Mouse (Mus musculus) embryonic facial prominence, embryonic 11.5 days (tissue): ENCODE measurements around the gene Xpo4. TPM values are rescaled to one million over a fixed set of nuclear protein-coding genes. Genes with fewer than 3 reads are reported as not detected.
A peak's percentile ranks its signal among the peaks of the same experiment; 100 is the strongest.

ENCODE experiments used
- ATAC-seq: fragments of 200-750 bp; cut with Nextera tagmentation; replicated peaks from 2 replicates; pipeline ENCODE4 v1.8.0; 2017; ENCODE audit warnings: low read depth; ENCODE audit not compliant: insufficient number of reproducible peaks, low FRiP score, low TSS enrichment
- DNase-seq: peaks from one replicate; pipeline ENCODE4 v3.0.0-alpha.2; 2015; ENCODE audit warnings: low spot score
- H3K27ac ChIP-seq: fragments of 300-500 bp; sonication (generic); replicated peaks from 2 replicates; pipeline ENCODE4 v1.5.1; 2014; ENCODE audit warnings: mild to moderate bottlenecking, low read depth, low read length, control low read depth
- H3K27me3 ChIP-seq: fragments of 300-500 bp; sonication (generic); 2 replicates; pipeline ENCODE4 v1.6.1; 2014; ENCODE audit warnings: mild to moderate bottlenecking, low read length, moderate library complexity, mixed read lengths; ENCODE audit not compliant: control insufficient read depth, insufficient read depth
- H3K36me3 ChIP-seq: fragments of 300-500 bp; sonication (generic); replicated peaks from 2 replicates; pipeline ENCODE4 v1.6.1; 2014; ENCODE audit warnings: low read depth, mild to moderate bottlenecking, low read length, moderate library complexity, mixed read lengths; ENCODE audit not compliant: control insufficient read depth, insufficient read depth
- H3K4me1 ChIP-seq: fragments of 300-500 bp; sonication (generic); 2 replicates; pipeline ENCODE4 v1.6.1; 2014; ENCODE audit warnings: low read length, mixed read lengths; ENCODE audit not compliant: control insufficient read depth, insufficient read depth
- H3K4me2 ChIP-seq: fragments of 300-500 bp; sonication (generic); 2 replicates; pipeline ENCODE4 v1.6.1; 2014; ENCODE audit warnings: low read depth, mild to moderate bottlenecking, control low read depth, low read length, moderate library complexity
- H3K4me3 ChIP-seq: fragments of 300-500 bp; sonication (generic); 2 replicates; pipeline ENCODE4 v1.5.1; 2014; ENCODE audit warnings: low read depth, low read length, control low read depth
- H3K9ac ChIP-seq: fragments of 300-500 bp; sonication (generic); replicated peaks from 2 replicates; pipeline ENCODE4 v1.6.1; 2014; ENCODE audit warnings: mild to moderate bottlenecking, control low read depth, low read length
- H3K9me3 ChIP-seq: fragments of 300-500 bp; sonication (generic); replicated peaks from 2 replicates; pipeline ENCODE4 v1.6.1; 2016; ENCODE audit warnings: mild to moderate bottlenecking, low read length, inconsistent platforms, mixed read lengths; ENCODE audit not compliant: control insufficient read depth
- WGBS: fragments of 180-500 bp; shearing (Covaris S2); extraction: QIAGEN DNeasy Blood & Tissue Kit; methylation state at CpG from one replicate; pipeline ENCODE4 v1.1.7; 2014; 5-methylcytosine and 5-hydroxymethylcytosine counted together
- polyA plus RNA-seq: library from polyadenylated mRNA; unstranded; fragments of >200 nt; fragmentation: Nextera tagmentation; extraction: Ambion mirVana; gene quantifications from 2 replicates; pipeline ENCODE4 v1.2.1, GENCODE M21; 2014

The Xpo4 gene
- polyA plus RNA-seq, 1 experiment from 2014 or later, result 37.0 TPM

DNA sequence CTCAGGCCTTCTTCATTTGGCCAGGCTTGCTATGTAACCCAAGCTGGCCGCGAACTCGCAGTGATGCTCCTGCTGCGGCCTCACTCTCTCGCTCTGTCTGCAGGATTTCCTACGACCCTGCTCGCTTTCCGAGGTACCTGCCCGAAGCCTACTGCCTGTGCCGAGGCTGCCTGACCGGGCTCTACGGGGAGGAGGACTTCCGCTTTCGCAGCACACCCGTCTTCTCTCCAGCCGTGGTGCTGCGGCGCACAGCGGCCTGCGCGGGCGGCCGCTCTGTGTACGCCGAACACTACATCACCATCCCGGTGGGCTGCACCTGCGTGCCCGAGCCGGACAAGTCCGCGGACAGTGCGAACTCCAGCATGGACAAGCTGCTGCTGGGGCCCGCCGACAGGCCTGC is 123.0 kb downstream of the Xpo4 start:
- Histone ChIP-seq H3K9ac (no peak overlapping the region), H3K9me3 (no peaks in the 10 kb centered on the region), H3K27ac (no peak overlapping the region), H3K4me2 (no peak overlapping the region), H3K27me3 (no peaks in the 10 kb centered on the region; the same call in 1 of the 2 replicates), H3K36me3 (no peaks in the 10 kb centered on the region), H3K4me1 (peaks cover 2% of the 10 kb centered on the region; the same call in 1 of the 2 replicates), H3K4me3 (no peak overlapping the region)
- ATAC-seq (no peak), DNase-seq (peak; percentile 8)
- WGBS, result 44% methylated on average over 34 of the region's 34 CpGs

DNA sequence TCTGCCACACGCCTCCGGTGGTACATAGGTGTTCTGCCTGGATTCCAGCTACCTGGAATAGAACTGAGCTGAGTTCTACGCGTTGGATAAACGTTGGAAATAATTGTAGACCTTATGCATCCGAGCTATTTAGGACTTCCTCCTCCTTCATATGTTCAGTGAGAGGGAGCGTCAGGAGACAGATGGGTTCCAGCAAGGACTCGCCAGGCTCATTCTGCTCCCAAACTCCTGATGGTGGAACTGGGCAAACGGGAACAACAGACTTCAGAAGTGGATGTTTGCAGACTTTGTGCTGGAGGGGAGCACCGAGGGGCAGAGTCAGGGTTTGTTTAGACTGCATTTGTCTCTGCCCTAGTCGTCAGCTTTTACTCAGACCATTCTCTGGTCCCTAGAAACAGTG is 124.5 kb downstream of the Xpo4 start:
- no peaks in the 10 kb centered on the region for H3K4me1 ChIP-seq
- no peak overlapping the region for H3K4me2 ChIP-seq
- no peaks in the 10 kb centered on the region for H3K9me3 ChIP-seq
- H3K9ac ChIP-seq, result no peak overlapping the region
- ATAC-seq (no peak), DNase-seq (no peak)
- no peaks in the 10 kb centered on the region; the same call in 1 of the 2 replicates for H3K27me3 ChIP-seq
- H3K36me3 ChIP-seq, result no peaks in the 10 kb centered on the region
- WGBS, result 84% methylated on average over 11 of the region's 11 CpGs
- no peak overlapping the region for H3K27ac ChIP-seq
- no peak overlapping the region for H3K4me3 ChIP-seq

DNA sequence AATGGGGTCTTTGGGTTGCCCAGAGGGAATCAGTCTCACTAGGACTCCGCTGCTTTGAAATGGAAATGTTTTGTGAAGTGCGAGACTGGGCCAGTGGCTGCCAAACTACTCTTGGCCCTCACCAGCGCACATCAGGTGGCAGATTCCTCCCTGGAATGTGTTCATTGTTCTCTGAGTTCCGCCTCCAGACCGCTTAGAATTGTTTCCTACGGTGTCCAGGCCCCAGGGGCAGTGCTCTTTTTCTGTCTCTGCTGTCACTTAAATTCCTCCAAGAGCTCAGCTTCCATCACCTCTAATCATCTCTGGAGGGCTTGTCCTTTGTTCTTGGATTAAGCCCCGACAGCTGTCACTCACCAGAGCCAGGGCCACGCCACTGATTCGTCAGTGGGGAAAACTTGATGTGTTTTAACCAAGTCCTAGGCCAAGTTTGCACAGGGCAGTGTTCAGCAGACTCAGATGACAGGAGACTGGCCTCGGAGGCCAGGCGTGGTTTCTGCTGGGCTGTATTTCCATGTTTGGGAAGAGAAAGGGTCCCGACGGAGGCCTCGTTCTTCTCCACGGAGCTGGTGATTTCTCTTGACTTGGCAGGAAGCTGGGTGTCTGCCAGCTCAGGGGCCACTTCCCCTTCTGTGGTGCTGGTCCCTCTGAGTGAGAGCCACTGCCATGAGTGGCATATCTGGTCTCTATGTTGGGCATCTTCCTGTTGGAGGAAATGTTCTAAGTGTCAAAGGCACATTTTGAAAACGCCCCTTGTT is 127.8 kb downstream of the Xpo4 start:
- 11% methylated on average over 16 of the region's 16 CpGs for WGBS
- peaks cover 4% of the 10 kb centered on the region for H3K27me3 ChIP-seq
- H3K9ac ChIP-seq, result no peak overlapping the region
- no peaks in the 10 kb centered on the region for H3K4me1 ChIP-seq
- H3K9me3 ChIP-seq, result no peaks in the 10 kb centered on the region
- H3K4me2 ChIP-seq, result no peak overlapping the region
- no peaks in the 10 kb centered on the region for H3K36me3 ChIP-seq
- no peak overlapping the region for H3K4me3 ChIP-seq
- no peak for ATAC-seq
- peak; percentile 40 for DNase-seq
- H3K27ac ChIP-seq, result no peak overlapping the region

DNA sequence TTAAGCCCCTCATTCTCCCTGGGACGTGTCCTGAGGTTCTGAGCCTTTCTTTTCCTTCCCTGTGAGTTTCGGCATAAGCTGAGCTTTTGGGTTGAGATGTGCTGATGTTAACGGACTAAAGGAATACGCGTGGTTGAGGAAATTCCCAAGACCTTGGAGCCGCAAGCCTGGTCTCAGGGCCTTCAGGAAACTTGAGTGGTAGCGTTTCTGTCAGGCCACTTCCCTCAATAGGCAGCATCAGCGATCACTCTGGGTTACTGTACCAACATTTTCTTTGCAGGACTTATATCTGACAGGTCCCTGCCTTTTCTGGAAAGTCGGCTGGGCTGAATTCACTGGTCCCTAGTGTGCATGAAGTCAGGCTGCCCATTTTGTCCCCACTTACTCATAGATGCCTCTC is 128.4 kb downstream of the Xpo4 start:
- Histone ChIP-seq H3K27ac (no peak overlapping the region), H3K27me3 (peaks cover 4% of the 10 kb centered on the region), H3K4me1 (no peaks in the 10 kb centered on the region), H3K36me3 (no peaks in the 10 kb centered on the region), H3K9ac (no peak overlapping the region), H3K9me3 (no peaks in the 10 kb centered on the region), H3K4me2 (no peak overlapping the region), H3K4me3 (no peak overlapping the region)
- DNase-seq (no peak), ATAC-seq (no peak)
- 30% methylated on average over 9 of the region's 9 CpGs for WGBS

DNA sequence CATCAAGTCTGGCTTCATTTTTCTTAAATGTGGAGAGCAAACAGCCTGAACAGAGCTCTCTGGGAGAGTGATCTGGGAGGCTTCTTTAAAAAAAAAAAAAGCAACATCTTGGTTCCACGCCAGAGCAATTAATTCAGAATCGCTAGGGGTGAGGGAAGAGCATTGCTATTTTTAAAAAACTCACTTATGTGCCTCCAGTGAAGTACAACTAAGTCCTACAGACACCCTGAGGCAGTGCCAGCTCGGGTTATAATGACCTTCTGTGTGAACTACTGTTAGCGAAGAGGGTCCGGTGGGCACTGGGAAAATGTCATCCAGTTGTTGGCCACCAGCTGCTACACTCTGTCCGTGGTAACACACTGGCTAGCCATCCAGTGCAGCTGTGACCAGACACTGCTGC is 129.6 kb downstream of the Xpo4 start:
- 73% methylated on average over 6 of the region's 6 CpGs for WGBS
- H3K4me1 ChIP-seq, result no peaks in the 10 kb centered on the region
- no peaks in the 10 kb centered on the region for H3K36me3 ChIP-seq
- H3K4me2 ChIP-seq, result no peak overlapping the region
- no peak overlapping the region for H3K4me3 ChIP-seq
- ATAC-seq (no peak), DNase-seq (no peak)
- no peak overlapping the region for H3K9ac ChIP-seq
- H3K27ac ChIP-seq, result no peak overlapping the region
- no peaks in the 10 kb centered on the region for H3K9me3 ChIP-seq
- H3K27me3 ChIP-seq, result peaks cover 4% of the 10 kb centered on the region

DNA sequence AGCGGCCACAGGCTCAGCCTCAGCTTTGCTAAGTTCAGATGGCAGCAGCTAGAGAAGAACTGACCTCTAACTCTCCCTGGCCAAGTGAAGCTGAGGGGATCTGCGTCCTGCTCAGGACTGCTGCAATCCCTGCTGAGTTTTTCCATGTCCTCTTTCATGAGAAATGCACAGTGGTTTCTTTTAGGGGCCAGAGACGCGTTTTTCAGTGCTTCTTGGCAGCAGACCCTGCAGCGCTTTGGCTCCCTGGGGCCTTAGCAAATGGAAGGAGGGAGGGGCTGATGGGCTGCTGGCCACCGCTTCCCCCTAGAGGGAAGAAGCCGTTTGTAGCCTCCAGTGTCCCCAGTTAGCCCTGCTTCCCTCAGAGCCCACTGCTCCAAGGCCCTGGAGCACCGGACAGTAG is 130.3 kb downstream of the Xpo4 start:
- no peaks in the 10 kb centered on the region for H3K9me3 ChIP-seq
- no peak overlapping the region for H3K9ac ChIP-seq
- WGBS, result 8% methylated on average over 8 of the region's 8 CpGs
- no peak overlapping the region for H3K4me3 ChIP-seq
- H3K27me3 ChIP-seq, result peaks cover 4% of the 10 kb centered on the region
- H3K4me1 ChIP-seq, result no peaks in the 10 kb centered on the region
- no peak overlapping the region for H3K4me2 ChIP-seq
- DNase-seq (no peak), ATAC-seq (no peak)
- no peak overlapping the region for H3K27ac ChIP-seq
- no peaks in the 10 kb centered on the region for H3K36me3 ChIP-seq

DNA sequence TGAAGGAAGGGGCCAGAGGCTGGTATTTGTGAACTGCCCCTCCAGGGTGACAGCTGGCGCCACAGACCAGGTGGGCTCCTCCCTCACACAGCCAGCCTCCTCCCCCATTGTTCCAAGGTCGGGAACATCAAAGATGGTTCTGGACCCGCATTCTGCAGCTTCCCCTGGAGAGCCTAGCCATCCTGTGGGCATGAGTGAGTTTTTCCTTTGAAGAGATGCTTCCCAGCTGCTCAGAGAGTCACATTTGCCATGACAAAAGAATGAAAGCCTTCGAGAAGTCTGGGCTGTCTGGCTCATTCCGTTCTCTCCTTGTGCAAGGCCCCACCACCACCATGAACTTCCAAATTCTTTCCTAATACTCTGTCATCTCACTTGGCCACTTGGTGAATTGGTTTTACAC is 130.9 kb downstream of the Xpo4 start:
- DNase-seq (peak; percentile 15), ATAC-seq (no peak)
- Histone ChIP-seq H3K4me2 (no peak overlapping the region), H3K9ac (no peak overlapping the region), H3K27me3 (peaks cover 4% of the 10 kb centered on the region), H3K4me3 (no peak overlapping the region), H3K36me3 (no peaks in the 10 kb centered on the region), H3K27ac (no peak overlapping the region), H3K9me3 (no peaks in the 10 kb centered on the region), H3K4me1 (no peaks in the 10 kb centered on the region)
- WGBS, result 9% methylated on average over 5 of the region's 5 CpGs

DNA sequence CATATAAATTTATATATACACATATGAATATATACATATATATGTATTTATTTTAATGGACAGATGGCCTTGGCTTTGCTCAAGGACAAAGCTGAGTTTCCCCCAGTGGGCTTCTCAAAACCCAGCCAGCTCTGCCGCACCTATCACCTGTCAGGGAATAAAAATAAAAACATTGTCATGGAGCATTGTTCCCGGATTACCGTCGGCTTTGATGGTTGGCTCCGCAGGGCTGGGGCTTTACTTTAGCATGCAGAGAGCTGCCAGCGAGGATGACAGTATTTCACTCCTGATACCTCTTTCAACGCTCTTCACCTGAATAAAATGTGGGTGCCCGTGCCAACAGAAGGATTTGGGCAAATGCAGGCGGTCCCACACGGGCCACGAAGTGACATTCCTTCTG is 131.4 kb downstream of the Xpo4 start:
- DNase-seq (no peak), ATAC-seq (no peak)
- 16% methylated on average over 11 of the region's 11 CpGs for WGBS
- Histone ChIP-seq H3K27me3 (peaks cover 4% of the 10 kb centered on the region), H3K27ac (no peak overlapping the region), H3K4me1 (no peaks in the 10 kb centered on the region), H3K9me3 (no peaks in the 10 kb centered on the region), H3K36me3 (no peaks in the 10 kb centered on the region), H3K4me3 (no peak overlapping the region), H3K4me2 (no peak overlapping the region), H3K9ac (no peak overlapping the region)
